Mouse (Mus musculus) lung, embryonic 16.5 days (tissue): ENCODE measurements around the gene Pclo. TPM values are rescaled to one million over a fixed set of nuclear protein-coding genes. Genes with fewer than 3 reads are reported as not detected.
"Not testable (repeated sequence)": the region's sequence is repeated elsewhere in the genome, so short reads cannot be mapped to it uniquely, and the experiment has no call there.

Experiments used
- ATAC-seq: fragments of 200-750 bp; cut with Nextera tagmentation; 2 replicates; pipeline ENCODE4 v1.8.0; 2017; ENCODE audit warnings: low read depth, mild to moderate bottlenecking, moderate library complexity
- H3K27ac ChIP-seq: fragments of 300-500 bp; sonication (generic); 2 replicates; pipeline ENCODE4 v1.5.1; 2014; ENCODE audit warnings: mild to moderate bottlenecking, control low read depth, low read length
- H3K27me3 ChIP-seq: fragments of 300-500 bp; sonication (generic); 2 replicates; pipeline ENCODE4 v1.6.1; 2014; ENCODE audit warnings: low read depth, low read length, mixed read lengths; ENCODE audit not compliant: control insufficient read depth, insufficient read depth
- H3K36me3 ChIP-seq: fragments of 300-500 bp; sonication (generic); 2 replicates; pipeline ENCODE4 v1.6.1; 2014; ENCODE audit warnings: low read length; ENCODE audit not compliant: control insufficient read depth, insufficient read depth
- H3K4me1 ChIP-seq: fragments of 300-500 bp; sonication (generic); replicated peaks from 2 replicates; pipeline ENCODE4 v1.6.1; 2014; ENCODE audit warnings: low read length, mixed read lengths; ENCODE audit not compliant: control insufficient read depth, insufficient read depth
- H3K4me2 ChIP-seq: fragments of 300-500 bp; sonication (generic); 2 replicates; pipeline ENCODE4 v1.6.1; 2014; ENCODE audit warnings: low read depth, low read length, control low read depth
- H3K4me3 ChIP-seq: fragments of 300-500 bp; sonication (generic); 2 replicates; pipeline ENCODE4 v1.5.1; 2014; ENCODE audit warnings: mild to moderate bottlenecking, low read length, control low read depth
- H3K9ac ChIP-seq: fragments of 300-500 bp; sonication (generic); 2 replicates; pipeline ENCODE4 v1.6.1; 2014; ENCODE audit warnings: low read length, control low read depth
- H3K9me3 ChIP-seq: fragments of 300-500 bp; sonication (generic); 2 replicates; pipeline ENCODE4 v1.6.1; 2016; ENCODE audit warnings: low read length; ENCODE audit not compliant: control insufficient read depth
- WGBS: fragments of 180-500 bp; shearing (Covaris S2); extraction: QIAGEN DNeasy Blood & Tissue Kit; methylation state at CpG from one replicate; pipeline ENCODE4 v1.1.7; 2014; 5-methylcytosine and 5-hydroxymethylcytosine counted together
- polyA plus RNA-seq: library from polyadenylated mRNA; unstranded; fragments of >200 nt; fragmentation: Nextera tagmentation; extraction: Ambion mirVana; gene quantifications from 2 replicates; pipeline ENCODE4 v1.2.1, GENCODE M21; 2015

Gene Pclo
- polyA plus RNA-seq: 0.31 and 0.48 TPM in 2 replicates

DNA sequence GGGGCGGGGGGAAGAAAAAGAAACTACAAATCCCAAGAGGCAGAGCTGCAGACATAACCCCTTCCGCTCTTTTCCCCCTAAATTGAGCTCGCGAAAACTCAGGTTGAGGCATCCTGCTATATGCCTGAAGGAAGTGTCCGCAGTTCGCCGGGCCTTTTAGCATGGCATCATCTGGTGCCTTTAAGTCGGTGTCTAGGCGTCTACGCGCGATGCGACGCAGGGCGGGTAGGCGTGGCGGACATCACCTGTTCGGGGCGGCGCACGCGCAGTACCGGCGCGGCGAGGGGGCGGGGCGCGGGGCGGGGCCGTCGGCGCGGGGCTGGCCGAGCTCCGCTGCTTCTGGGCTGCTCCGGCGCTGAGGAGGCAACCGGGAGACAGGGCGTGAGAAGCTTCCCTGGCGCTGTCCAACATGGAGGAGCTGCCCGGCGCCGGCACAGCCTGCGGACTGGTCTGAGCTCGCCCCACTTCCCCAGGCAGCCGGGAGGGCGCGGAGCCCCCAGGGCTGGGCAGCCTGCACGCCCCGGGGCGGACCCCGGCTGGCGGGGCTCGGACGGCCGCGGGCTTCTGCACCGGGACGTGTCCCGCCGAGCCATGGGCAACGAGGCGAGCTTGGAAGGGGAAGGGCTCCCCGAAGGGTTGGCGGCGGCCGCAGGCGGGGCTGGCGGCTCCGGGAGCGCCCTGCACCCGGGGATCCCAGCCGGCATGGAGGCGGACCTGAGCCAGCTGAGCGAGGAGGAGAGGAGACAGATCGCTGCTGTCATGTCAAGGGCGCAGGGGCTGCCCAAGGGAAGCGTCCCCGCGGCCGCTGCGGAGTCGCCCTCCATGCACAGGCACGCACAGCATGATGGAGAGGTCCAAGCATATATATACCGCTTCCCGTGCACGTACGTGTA lies at the start of gene Pclo:
Gene Pclo, plus strand, starts transcription at position 288 of the 893 bp plus-strand sequence.
- H3K9me3 ChIP-seq: no peaks in the 10 kb centered on the region
- H3K36me3 ChIP-seq: no peaks in the 10 kb centered on the region
- H3K4me3 ChIP-seq: peak within 1 kb of the TSS; percentile 51
- no peaks in the 10 kb centered on the region for H3K27me3 ChIP-seq
- H3K9ac ChIP-seq: peak within 1 kb of the TSS; percentile 53
- ATAC-seq: peak; percentile 98
- no peak within 1 kb of the TSS; the same call in 1 of the 2 replicates for H3K27ac ChIP-seq
- under 1% methylated on average over 86 of the region's 89 CpGs for WGBS
- H3K4me1 ChIP-seq: no peaks in the 10 kb centered on the region
- peak within 1 kb of the TSS; percentile 85 for H3K4me2 ChIP-seq

DNA sequence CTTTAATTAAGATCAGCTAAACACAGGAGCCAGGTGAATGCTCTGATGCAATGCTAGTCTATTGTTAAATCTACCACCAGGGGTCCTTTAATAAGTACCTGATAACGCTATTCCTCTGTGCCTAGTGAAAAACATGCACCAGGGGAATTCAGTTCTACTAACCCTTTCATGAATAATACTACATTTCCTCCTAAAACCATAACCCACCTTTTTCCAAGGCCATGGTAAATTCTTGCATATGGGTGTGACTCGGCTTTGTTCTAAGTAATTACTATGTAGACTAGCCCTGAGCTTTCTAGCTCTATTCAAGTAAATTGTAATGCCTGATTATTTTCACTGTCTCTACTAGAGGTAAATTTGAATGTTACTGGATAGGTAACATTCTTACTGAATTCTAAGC lies 20.3 kb upstream of the Pclo start:
- 61% methylated on average over 2 of the region's 2 CpGs for WGBS
- not testable (repeated sequence) for H3K4me3 ChIP-seq, H3K4me2 ChIP-seq, H3K9ac ChIP-seq, H3K36me3 ChIP-seq, H3K4me1 ChIP-seq, H3K27ac ChIP-seq, H3K27me3 ChIP-seq, H3K9me3 ChIP-seq, ATAC-seq

GRCm38 (mm10) chr5:14508522-14508921 lies 6.2 kb upstream of the Pclo start:
- no peaks in the 10 kb centered on the region for H3K4me1 ChIP-seq
- ATAC-seq: no peak
- 76% methylated on average over 1 of the region's 1 CpGs for WGBS

GRCm38 (mm10) chr5:14509621-14510020 lies 5.1 kb upstream of the Pclo start:
- no peaks in the 10 kb centered on the region for H3K9me3 ChIP-seq
- no peak for ATAC-seq
- H3K27ac ChIP-seq: no peak overlapping the region
- no peak overlapping the region for H3K9ac ChIP-seq
- H3K4me1 ChIP-seq: no peaks in the 10 kb centered on the region
- H3K36me3 ChIP-seq: no peaks in the 10 kb centered on the region
- no peak overlapping the region for H3K4me2 ChIP-seq
- WGBS: 76% methylated on average over 1 of the region's 1 CpGs
- H3K4me3 ChIP-seq: no peak overlapping the region
- H3K27me3 ChIP-seq: no peaks in the 10 kb centered on the region

More at GRCm38 (mm10) chr5:14508522-14508921, 6.2 kb upstream of the Pclo start:
- Histone ChIP-seq H3K4me2 (no peak overlapping the region), H3K27ac (no peak overlapping the region), H3K9ac (no peak overlapping the region), H3K27me3 (no peaks in the 10 kb centered on the region), H3K9me3 (no peaks in the 10 kb centered on the region), H3K36me3 (no peaks in the 10 kb centered on the region), H3K4me3 (no peak overlapping the region)

DNA sequence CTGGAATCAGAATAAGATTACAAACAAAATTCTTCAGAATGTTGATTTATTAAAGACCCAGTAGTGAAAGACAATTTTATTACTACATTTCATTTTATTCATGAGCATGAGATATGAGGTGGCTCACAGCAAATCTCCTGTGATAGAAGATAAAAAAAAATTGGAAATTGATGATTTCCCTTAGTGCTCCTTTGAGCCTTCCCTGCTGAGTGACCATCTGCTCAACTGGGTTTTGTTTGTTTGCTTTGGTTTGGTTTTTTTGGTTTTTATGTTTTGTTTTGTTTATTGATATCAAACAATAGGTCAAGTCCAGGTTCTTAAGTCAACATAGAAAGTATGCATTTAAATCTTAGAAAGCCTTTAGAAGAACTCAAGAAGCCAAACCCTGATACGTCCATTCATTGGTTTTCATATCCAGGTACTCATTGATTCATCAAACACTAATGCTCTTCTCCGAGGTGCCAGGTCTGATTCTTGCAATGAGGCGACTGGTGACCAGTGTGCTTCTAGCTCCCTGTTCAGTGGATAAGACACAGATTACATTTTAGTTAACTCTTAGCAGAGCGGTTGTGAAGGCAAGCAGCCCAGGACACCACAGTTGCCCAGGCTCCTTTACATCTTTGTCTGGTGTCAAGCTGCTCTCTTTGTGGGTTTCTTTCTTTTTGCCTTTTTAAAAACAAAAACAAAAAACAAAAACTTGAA lies 3.6 kb downstream of the Pclo start:
- Histone ChIP-seq H3K4me3 (no peak overlapping the region), H3K27ac (no peak overlapping the region), H3K27me3 (no peaks in the 10 kb centered on the region), H3K4me2 (no peak overlapping the region), H3K36me3 (no peaks in the 10 kb centered on the region), H3K9me3 (no peaks in the 10 kb centered on the region), H3K9ac (no peak overlapping the region), H3K4me1 (no peaks in the 10 kb centered on the region)
- ATAC-seq: no peak
- WGBS: 63% methylated on average over 4 of the region's 4 CpGs

- Histone ChIP-seq H3K4me2 (no peak overlapping the region), H3K4me1 (no peaks in the 10 kb centered on the region), H3K27ac (no peak overlapping the region), H3K36me3 (no peaks in the 10 kb centered on the region), H3K9me3 (no peaks in the 10 kb centered on the region), H3K27me3 (no peaks in the 10 kb centered on the region), H3K4me3 (no peak overlapping the region), H3K9ac (no peak overlapping the region)
- WGBS: 77% methylated on average over 4 of the region's 4 CpGs
- no peak for ATAC-seq
Observed at GRCm38 (mm10) chr5:14522006-14522405, 7.3 kb downstream of the Pclo start.

- H3K9ac ChIP-seq: no peak overlapping the region
- no peak for ATAC-seq
- H3K4me2 ChIP-seq: no peak overlapping the region
- no peaks in the 10 kb centered on the region for H3K27me3 ChIP-seq
- H3K4me3 ChIP-seq: no peak overlapping the region
- H3K27ac ChIP-seq: no peak overlapping the region
- no peaks in the 10 kb centered on the region for H3K4me1 ChIP-seq
- no peaks in the 10 kb centered on the region for H3K9me3 ChIP-seq
- no peaks in the 10 kb centered on the region for H3K36me3 ChIP-seq
Observed at GRCm38 (mm10) chr5:14526038-14526437, 11.3 kb downstream of the Pclo start.

GRCm38 (mm10) chr5:14527796-14528195 lies 13.1 kb downstream of the Pclo start:
- H3K27ac ChIP-seq: no peak overlapping the region
- H3K36me3 ChIP-seq: no peaks in the 10 kb centered on the region
- no peak overlapping the region for H3K4me2 ChIP-seq
- no peaks in the 10 kb centered on the region for H3K4me1 ChIP-seq
- H3K9ac ChIP-seq: no peak overlapping the region
- no peaks in the 10 kb centered on the region for H3K9me3 ChIP-seq
- H3K27me3 ChIP-seq: no peaks in the 10 kb centered on the region
- H3K4me3 ChIP-seq: no peak overlapping the region
- no peak for ATAC-seq
- 62% methylated on average over 1 of the region's 1 CpGs for WGBS

DNA sequence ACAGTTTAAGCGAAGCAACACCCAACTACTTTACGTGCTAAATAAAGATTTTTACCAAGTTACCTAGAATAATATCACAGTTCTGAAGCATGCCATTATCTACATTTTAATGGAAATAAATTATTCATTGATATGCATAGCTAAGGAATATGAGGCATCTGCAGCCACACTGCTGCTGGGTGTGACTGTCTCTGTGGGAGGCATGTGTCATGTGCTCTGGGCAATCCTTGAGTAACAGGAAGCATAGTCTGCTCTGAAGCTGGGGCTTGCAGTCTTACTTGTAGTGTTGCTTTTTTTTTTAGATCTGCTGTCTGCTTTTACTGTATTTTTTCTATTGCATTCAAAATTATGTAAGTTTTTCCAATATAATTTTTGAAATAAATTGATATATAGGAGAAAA lies 17.2 kb downstream of the Pclo start:
- Histone ChIP-seq H3K9me3 (no peaks in the 10 kb centered on the region), H3K36me3 (no peaks in the 10 kb centered on the region), H3K4me2 (no peak overlapping the region), H3K4me3 (no peak overlapping the region), H3K4me1 (no peaks in the 10 kb centered on the region), H3K9ac (no peak overlapping the region), H3K27me3 (no peaks in the 10 kb centered on the region), H3K27ac (no peak overlapping the region)
- ATAC-seq: no peak
- 90% methylated on average over 2 of the region's 2 CpGs for WGBS
